ENCODE assay signal across 26 mouse cellular contexts in genomic region chr3:93466556-93466955, GRCm38 (mm10). TPM values are rescaled to one million over a fixed set of nuclear protein-coding genes. Genes with fewer than 3 reads are reported as not detected.
A peak's percentile ranks its signal among the peaks of the same experiment; 100 is the strongest.
DNase-seq lines count a peak whose midpoint lies in the region; ATAC-seq and TF ChIP-seq lines count a peak whose summit lies in the region.
"Had no signal": no experiment of that assay in that cellular context is flagged by ENCODE, and none has a peak within 500 bp of the region (broad histone marks: within the 10 kb centered on the region; RNA-seq: fewer than 3 reads in every experiment).

No protein-coding gene starts in this region.

- H3K4me1 ChIP-seq in lung, embryonic 14.5 days (ENCODE audit: insufficient read depth): no peaks in the 10 kb centered on the region
- no peaks in the 10 kb centered on the region; the same call in 1 of the 2 replicates for H3K4me1 ChIP-seq in lung, embryonic 16.5 days (replicated peaks; ENCODE audit: control insufficient read depth, insufficient read depth, low read length)
- H3K4me1 ChIP-seq in midbrain, embryonic 14.5 days (ENCODE audit: control insufficient read depth, insufficient read depth, low read length): no peaks in the 10 kb centered on the region
- H3K4me1 ChIP-seq: embryonic facial prominence, embryonic 10.5 days; embryonic facial prominence, embryonic 12.5 days; forebrain, embryonic 13.5 days had no signal

- H3K36me3 ChIP-seq in lung, embryonic 14.5 days (ENCODE audit: insufficient read depth): no peaks in the 10 kb centered on the region
- no peaks in the 10 kb centered on the region for H3K36me3 ChIP-seq in lung, embryonic 16.5 days (ENCODE audit: control insufficient read depth, insufficient read depth, low read length)
- no peaks in the 10 kb centered on the region for H3K36me3 ChIP-seq in midbrain, embryonic 14.5 days (ENCODE audit: control insufficient read depth, insufficient read depth, low read length)
- H3K36me3 ChIP-seq: embryonic facial prominence, embryonic 10.5 days; embryonic facial prominence, embryonic 12.5 days; G1E had no signal

- no peaks in the 10 kb centered on the region for H3K9me3 ChIP-seq in lung, embryonic 14.5 days (ENCODE audit: low read depth, low read length)
- no peaks in the 10 kb centered on the region for H3K9me3 ChIP-seq in lung, embryonic 16.5 days (ENCODE audit: control insufficient read depth, low read length)
- H3K9me3 ChIP-seq in midbrain, embryonic 14.5 days (ENCODE audit: control insufficient read depth, low read length): no peaks in the 10 kb centered on the region
- H3K9me3 ChIP-seq: embryonic facial prominence, embryonic 10.5 days; embryonic facial prominence, embryonic 12.5 days; forebrain, embryonic 13.5 days had no signal

- H3K27ac ChIP-seq in lung, embryonic 14.5 days (ENCODE audit: low read depth): no peak overlapping the region
- H3K27ac ChIP-seq in lung, embryonic 16.5 days (ENCODE audit: low read length): peak overlapping the region; percentile 36
- no peak overlapping the region for H3K27ac ChIP-seq in midbrain, embryonic 14.5 days (replicated peaks; ENCODE audit: low read depth, low read length)
- H3K27ac ChIP-seq: embryonic facial prominence, embryonic 10.5 days; embryonic facial prominence, embryonic 12.5 days; forebrain, embryonic 13.5 days had no signal

- H3K4me3 ChIP-seq in lung, embryonic 14.5 days (ENCODE audit: low read depth, low read length): no peak overlapping the region
- H3K4me3 ChIP-seq in lung, embryonic 16.5 days (ENCODE audit: low read length): no peak overlapping the region
- H3K4me3 ChIP-seq in midbrain, embryonic 14.5 days (replicated peaks; ENCODE audit: low read depth, low read length): no peak overlapping the region
- H3K4me3 ChIP-seq: embryonic facial prominence, embryonic 10.5 days; embryonic facial prominence, embryonic 12.5 days; forebrain, embryonic 13.5 days had no signal

- TF ChIP-seq CTCF in lung, embryonic 14.5 days (IDR thresholded peaks at IDR 0.05; ENCODE audit: low read depth): no peak

- DNase-seq in lung, embryonic 14.5 days: peak; percentile 73
- no peak for DNase-seq in lung, postnatal 14 days
- DNase-seq in lung, postnatal 25 days (ENCODE audit: low spot score): no peak
- peak; percentile 33 for DNase-seq in lung, postnatal 10 days
- peak; percentile 9 to 35 for DNase-seq in lung, postnatal 4 days
- DNase-seq in midbrain, embryonic 14.5 days: no peak
- DNase-seq: adrenal gland, adult 8-10 months; adrenal gland, postnatal 14 days; adrenal gland, postnatal 36 days; B cell, adult 2 months; cerebellum, adult 11-12 months; cerebellum, adult 2 months; cerebellum, adult 9-10 months; cerebellum, postnatal 10 days; cerebellum, postnatal 25 days had no signal

- no peak overlapping the region for H3K9ac ChIP-seq in lung, embryonic 14.5 days
- no peak overlapping the region for H3K9ac ChIP-seq in lung, embryonic 16.5 days (ENCODE audit: low read length)
- H3K9ac ChIP-seq in midbrain, embryonic 14.5 days (replicated peaks; ENCODE audit: low read length): no peak overlapping the region
- H3K9ac ChIP-seq: embryonic facial prominence, embryonic 12.5 days; forebrain, embryonic 13.5 days had no signal

- no peaks in the 10 kb centered on the region for H3K27me3 ChIP-seq in lung, embryonic 14.5 days (ENCODE audit: insufficient read depth, low read length)
- H3K27me3 ChIP-seq in lung, embryonic 16.5 days (ENCODE audit: control insufficient read depth, insufficient read depth, low read depth, low read length): no peaks in the 10 kb centered on the region
- H3K27me3 ChIP-seq in midbrain, embryonic 14.5 days (ENCODE audit: control insufficient read depth, insufficient read depth, low read length): no peaks in the 10 kb centered on the region
- H3K27me3 ChIP-seq: CH12.LX; embryonic facial prominence, embryonic 12.5 days; forebrain, embryonic 13.5 days had no signal

- ATAC-seq in lung, embryonic 14.5 days (ENCODE audit: insufficient read depth): peak; percentile 87
- peak; percentile 94 for ATAC-seq in lung, embryonic 16.5 days (ENCODE audit: low read depth)
- no peak for ATAC-seq in midbrain, embryonic 14.5 days (ENCODE audit: low FRiP score, low TSS enrichment)
- ATAC-seq: activated CD4-positive, CD25-positive, alpha-beta regulatory T cell, adult 4 months; CD4-positive, CD25-positive, alpha-beta regulatory T cell, adult 4 months; forebrain, embryonic 13.5 days; Patski had no signal

- WGBS in lung, embryonic 14.5 days: 43% methylated on average over 3 of the region's 3 CpGs
- 29% methylated on average over 3 of the region's 3 CpGs for WGBS in lung, embryonic 16.5 days
- WGBS in midbrain, embryonic 14.5 days: 80% methylated on average over 3 of the region's 3 CpGs

- H3K4me2 ChIP-seq in lung, embryonic 14.5 days: no peak overlapping the region
- H3K4me2 ChIP-seq in lung, embryonic 16.5 days (ENCODE audit: low read depth, low read length): no peak overlapping the region
- no peak overlapping the region for H3K4me2 ChIP-seq in midbrain, embryonic 14.5 days (ENCODE audit: low read length)
- H3K4me2 ChIP-seq: embryonic facial prominence, embryonic 12.5 days; forebrain, embryonic 13.5 days had no signal

RNA-seq across cellular contexts. Expression of gene Tchhl1, which starts 2.0 kb away (rescaled TPM):
- not detected in 2 replicates for polyA plus RNA-seq in lung, embryonic 14.5 days (2014; fragmentation: Nextera tagmentation; extraction: Ambion mirVana)
- polyA plus RNA-seq in lung, embryonic 16.5 days (2015; fragmentation: Nextera tagmentation; extraction: Ambion mirVana): not detected in 2 replicates
- not detected in 2 replicates for polyA plus RNA-seq in midbrain, embryonic 14.5 days (2014; fragmentation: Nextera tagmentation; extraction: Ambion mirVana)
- polyA plus RNA-seq: activated CD4-positive, CD25-positive, alpha-beta regulatory T cell, adult 4 months; CD4-positive, CD25-positive, alpha-beta regulatory T cell, adult 4 months; cerebellum, adult 2 months; cortical plate, adult 2 months; embryonic facial prominence, embryonic 10.5 days; embryonic facial prominence, embryonic 12.5 days; forebrain, embryonic 11.5 days; forebrain, embryonic 13.5 days; G1E had no signal

RNA-seq across cellular contexts. Expression of gene Tchh, which starts 24.4 kb away (rescaled TPM):
- polyA plus RNA-seq in lung, embryonic 14.5 days (2014; fragmentation: Nextera tagmentation; extraction: Ambion mirVana): 1.4 and 1.9 TPM in 2 replicates
- 4.8 and 4.9 TPM in 2 replicates for polyA plus RNA-seq in lung, embryonic 16.5 days (2015; fragmentation: Nextera tagmentation; extraction: Ambion mirVana)
- polyA plus RNA-seq in midbrain, embryonic 14.5 days (2014; fragmentation: Nextera tagmentation; extraction: Ambion mirVana): 0.69 and 1.2 TPM in 2 replicates
- polyA plus RNA-seq: activated CD4-positive, CD25-positive, alpha-beta regulatory T cell, adult 4 months; CD4-positive, CD25-positive, alpha-beta regulatory T cell, adult 4 months; G1E had no signal

RNA-seq across cellular contexts. Expression of gene S100a11, which starts 53.7 kb away (rescaled TPM):
- polyA plus RNA-seq in lung, embryonic 14.5 days (2014; fragmentation: Nextera tagmentation; extraction: Ambion mirVana): 861 and 982 TPM in 2 replicates
- 1,535 and 1,592 TPM in 2 replicates for polyA plus RNA-seq in lung, embryonic 16.5 days (2015; fragmentation: Nextera tagmentation; extraction: Ambion mirVana)
- polyA plus RNA-seq in midbrain, embryonic 14.5 days (2014; fragmentation: Nextera tagmentation; extraction: Ambion mirVana): 94.0 and 157 TPM in 2 replicates
- polyA plus RNA-seq: G1E had no signal

Comparison
In these comparisons a context has a peak if more than half of its experiments do, and no peak if none do; other contexts are left out.
1. DNase-seq: peak in lung, embryonic 14.5 days (single experiment), lung, postnatal 10 days (single experiment) and lung, postnatal 4 days (2 of 2); none in lung, postnatal 14 days (single experiment), lung, postnatal 25 days (single experiment) and midbrain, embryonic 14.5 days (single experiment).